Mouse (Mus musculus) ES-Bruce4 (cell line): ENCODE measurements around the gene Lhx8.

ENCODE experiments used
- CTCF ChIP-seq: IDR thresholded peaks from one replicate; pipeline ENCODE4 v1.8.1; 2011; ENCODE audit warnings: low read depth, low read length
- POLR2A ChIP-seq: IDR thresholded peaks from one replicate; pipeline ENCODE4 v1.8.1; 2011; ENCODE audit warnings: low read length; ENCODE audit not compliant: insufficient read depth

- TF ChIP-seq CTCF (no peak), POLR2A (no peak)
Measured at GRCm38 (mm10) chr3:154290351-154290750, 40.1 kb downstream of the Lhx8 start.
